Mouse (Mus musculus) mature B cell (primary cell): ENCODE data around the gene Tmem132a.

Experiments used
- in situ Hi-C: fragments of 300-500 bp; cut with MboI; formaldehyde crosslinking; loops from 2 replicates; pipeline ENCODE4 v1.14.3; 2019

The Tmem132a gene

GRCm38 (mm10) chr19:10831424-10831823, 38.3 kb downstream of the Tmem132a start:
- in situ Hi-C loops, result no loop called here

GRCm38 (mm10) chr19:10829436-10830175, 40.1 kb downstream of the Tmem132a start, which contains the start of gene Cd6:
Gene Cd6, minus strand, starts transcription at chr19:10830058.
- in situ Hi-C loops, result no loop called here

GRCm38 (mm10) chr19:10828321-10828720, 41.4 kb downstream of the Tmem132a start:
- in situ Hi-C loops, result no loop called here

- in situ Hi-C loops, result no loop called here
These were observed 45.7 kb downstream of the Tmem132a start for GRCm38 (mm10) chr19:10824061-10824460.

GRCm38 (mm10) chr19:10822534-10822933, 47.2 kb downstream of the Tmem132a start:
- in situ Hi-C loops, result no loop called here

- in situ Hi-C loops, result no loop called here
These were observed 48.4 kb downstream of the Tmem132a start for GRCm38 (mm10) chr19:10821319-10821718.

- in situ Hi-C loops, result no loop called here
These were observed 51.4 kb downstream of the Tmem132a start for GRCm38 (mm10) chr19:10818217-10818946.

GRCm38 (mm10) chr19:10816462-10816861, 53.3 kb downstream of the Tmem132a start:
- in situ Hi-C loops, result no loop called here

GRCm38 (mm10) chr19:10815871-10816270, 53.9 kb downstream of the Tmem132a start:
- in situ Hi-C loops, result no loop called here

- in situ Hi-C loops, result no loop called here
These were observed 55.8 kb downstream of the Tmem132a start for GRCm38 (mm10) chr19:10813905-10814304.

- in situ Hi-C loops, result no loop called here
These were observed 56.7 kb downstream of the Tmem132a start for GRCm38 (mm10) chr19:10813039-10813438.

- in situ Hi-C loops, result no loop called here
These were observed 58.3 kb downstream of the Tmem132a start for GRCm38 (mm10) chr19:10811471-10811870.

GRCm38 (mm10) chr19:10810176-10810492, 59.6 kb downstream of the Tmem132a start:
- in situ Hi-C loops, result no loop called here

- in situ Hi-C loops, result no loop called here
These were observed 60.1 kb downstream of the Tmem132a start for GRCm38 (mm10) chr19:10809428-10810175.

GRCm38 (mm10) chr19:10808524-10809233, 61.1 kb downstream of the Tmem132a start:
- in situ Hi-C loops, result no loop called here
